ENCODE assay signal across 15 mouse cellular contexts in the genomic region with DNA sequence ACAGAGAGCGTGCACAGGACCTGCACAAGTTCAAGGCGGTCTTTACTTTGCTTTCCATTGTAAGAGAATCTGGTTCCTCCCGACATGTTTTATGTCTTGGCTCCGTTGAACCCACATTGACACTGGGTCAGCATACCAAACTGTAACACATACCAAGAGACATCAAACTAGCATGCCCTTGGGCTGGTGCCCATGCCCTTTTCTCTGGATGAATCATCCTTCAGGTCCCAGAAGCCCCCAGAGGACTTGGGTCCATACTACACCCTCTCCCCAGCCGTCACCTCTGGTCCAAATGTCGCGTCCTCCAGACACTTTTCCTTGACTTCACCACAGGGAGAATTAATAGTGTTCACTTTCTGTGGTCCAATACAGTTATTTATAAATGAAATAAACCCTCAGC.
"Had no signal": no experiment of that assay in that cellular context is flagged by ENCODE, and none has a peak within 500 bp of the region (broad histone marks: within the 10 kb centered on the region; RNA-seq: fewer than 3 reads in every experiment).

No protein-coding gene starts in this region.

- DNase-seq: lung, adult 18-20 months; lung, embryonic 14.5 days; lung, postnatal 10 days; lung, postnatal 4 days; right cerebral cortex, postnatal 14 days; thymus, adult 2 months; thymus, postnatal 25 days; thymus, postnatal 4 days had no signal

- H3K27me3 ChIP-seq: midbrain, embryonic 13.5 days; midbrain, embryonic 15.5 days; neural tube, embryonic 12.5 days; stomach, embryonic 15.5 days had no signal

- H3K36me3 ChIP-seq: midbrain, embryonic 13.5 days; midbrain, embryonic 15.5 days; neural tube, embryonic 12.5 days; stomach, embryonic 15.5 days had no signal

- H3K9ac ChIP-seq: lung, embryonic 14.5 days; midbrain, embryonic 13.5 days; midbrain, embryonic 15.5 days; neural tube, embryonic 12.5 days; stomach, embryonic 15.5 days had no signal

- ATAC-seq: midbrain, embryonic 13.5 days; midbrain, embryonic 15.5 days had no signal

- H3K27ac ChIP-seq: midbrain, embryonic 13.5 days; midbrain, embryonic 15.5 days; neural tube, embryonic 12.5 days; stomach, embryonic 15.5 days; stomach, postnatal 0 days had no signal

- H3K4me3 ChIP-seq: megakaryocyte, embryonic 14.5 days; midbrain, embryonic 13.5 days; midbrain, embryonic 15.5 days; neural tube, embryonic 12.5 days; stomach, embryonic 15.5 days had no signal

- H3K4me1 ChIP-seq: midbrain, embryonic 13.5 days; midbrain, embryonic 15.5 days; neural tube, embryonic 12.5 days; stomach, embryonic 15.5 days had no signal

- H3K9me3 ChIP-seq: midbrain, embryonic 13.5 days; midbrain, embryonic 15.5 days; neural tube, embryonic 12.5 days; stomach, embryonic 15.5 days had no signal

- H3K4me2 ChIP-seq: lung, embryonic 14.5 days; midbrain, embryonic 11.5 days; midbrain, embryonic 13.5 days; midbrain, embryonic 15.5 days; neural tube, embryonic 12.5 days; stomach, embryonic 15.5 days had no signal
